Mouse (Mus musculus): ENCODE results near the gene Tyw1. TPM values are rescaled to one million over a fixed set of nuclear protein-coding genes. Genes with fewer than 3 reads are reported as not detected.

Gene Tyw1
- total RNA-seq, 2 experiments from 2014 or later: 6.4 to 9.1 TPM

- no peak for DNase-seq
Measured at GRCm38 (mm10) chr5:130264433-130265005, 9.1 kb downstream of the Tyw1 start.

- DNase-seq: no peak
Measured at GRCm38 (mm10) chr5:130266651-130267050, 11.2 kb downstream of the Tyw1 start.

- DNase-seq: peak in 1 of 2 experiments; percentile 22
Measured at GRCm38 (mm10) chr5:130267316-130267715, 11.9 kb downstream of the Tyw1 start.

- DNase-seq: no peak
Measured at GRCm38 (mm10) chr5:130268976-130269375, 13.6 kb downstream of the Tyw1 start.

GRCm38 (mm10) chr5:130272344-130272743 lies 16.9 kb downstream of the Tyw1 start:
- DNase-seq: no peak

GRCm38 (mm10) chr5:130273046-130273445 lies 17.6 kb downstream of the Tyw1 start:
- no peak for DNase-seq

- DNase-seq: peak; percentile 24 to 59
Measured at GRCm38 (mm10) chr5:130275509-130275908, 20.1 kb downstream of the Tyw1 start.

GRCm38 (mm10) chr5:130278011-130278472 lies 22.6 kb downstream of the Tyw1 start:
- DNase-seq: peak in 1 of 2 experiments; percentile 27

GRCm38 (mm10) chr5:130283079-130283732 lies 27.8 kb downstream of the Tyw1 start:
- peak in 1 of 2 experiments; percentile 8 for DNase-seq

- DNase-seq: no peak
Measured at GRCm38 (mm10) chr5:130288106-130288505, 32.7 kb downstream of the Tyw1 start.

- DNase-seq: no peak
Measured at GRCm38 (mm10) chr5:130290242-130290641, 34.8 kb downstream of the Tyw1 start.

GRCm38 (mm10) chr5:130290775-130291174 lies 35.4 kb downstream of the Tyw1 start:
- DNase-seq: no peak

GRCm38 (mm10) chr5:130292976-130293375 lies 37.6 kb downstream of the Tyw1 start:
- DNase-seq: no peak

GRCm38 (mm10) chr5:130293941-130294340 lies 38.5 kb downstream of the Tyw1 start:
- DNase-seq: no peak

GRCm38 (mm10) chr5:130294598-130294997 lies 39.2 kb downstream of the Tyw1 start:
- no peak for DNase-seq

- no peak for DNase-seq
Measured at GRCm38 (mm10) chr5:130296071-130296470, 40.7 kb downstream of the Tyw1 start.

GRCm38 (mm10) chr5:130298831-130299460 lies 43.5 kb downstream of the Tyw1 start:
- DNase-seq: no peak

- no peak for DNase-seq
Measured at GRCm38 (mm10) chr5:130299526-130299925, 44.1 kb downstream of the Tyw1 start.

GRCm38 (mm10) chr5:130303611-130304010 lies 48.2 kb downstream of the Tyw1 start:
- no peak for DNase-seq

GRCm38 (mm10) chr5:130307921-130308320 lies 52.5 kb downstream of the Tyw1 start:
- no peak for DNase-seq

- DNase-seq: no peak
Measured at GRCm38 (mm10) chr5:130310077-130310476, 54.7 kb downstream of the Tyw1 start.

GRCm38 (mm10) chr5:130310827-130311226 lies 55.4 kb downstream of the Tyw1 start:
- no peak for DNase-seq

- DNase-seq: no peak
Measured at GRCm38 (mm10) chr5:130313488-130313887, 58.1 kb downstream of the Tyw1 start.

All from heart, adult 18-20 months (tissue).